Mouse (Mus musculus): ENCODE measurements around the gene Fgf2.

Gene Fgf2

DNA sequence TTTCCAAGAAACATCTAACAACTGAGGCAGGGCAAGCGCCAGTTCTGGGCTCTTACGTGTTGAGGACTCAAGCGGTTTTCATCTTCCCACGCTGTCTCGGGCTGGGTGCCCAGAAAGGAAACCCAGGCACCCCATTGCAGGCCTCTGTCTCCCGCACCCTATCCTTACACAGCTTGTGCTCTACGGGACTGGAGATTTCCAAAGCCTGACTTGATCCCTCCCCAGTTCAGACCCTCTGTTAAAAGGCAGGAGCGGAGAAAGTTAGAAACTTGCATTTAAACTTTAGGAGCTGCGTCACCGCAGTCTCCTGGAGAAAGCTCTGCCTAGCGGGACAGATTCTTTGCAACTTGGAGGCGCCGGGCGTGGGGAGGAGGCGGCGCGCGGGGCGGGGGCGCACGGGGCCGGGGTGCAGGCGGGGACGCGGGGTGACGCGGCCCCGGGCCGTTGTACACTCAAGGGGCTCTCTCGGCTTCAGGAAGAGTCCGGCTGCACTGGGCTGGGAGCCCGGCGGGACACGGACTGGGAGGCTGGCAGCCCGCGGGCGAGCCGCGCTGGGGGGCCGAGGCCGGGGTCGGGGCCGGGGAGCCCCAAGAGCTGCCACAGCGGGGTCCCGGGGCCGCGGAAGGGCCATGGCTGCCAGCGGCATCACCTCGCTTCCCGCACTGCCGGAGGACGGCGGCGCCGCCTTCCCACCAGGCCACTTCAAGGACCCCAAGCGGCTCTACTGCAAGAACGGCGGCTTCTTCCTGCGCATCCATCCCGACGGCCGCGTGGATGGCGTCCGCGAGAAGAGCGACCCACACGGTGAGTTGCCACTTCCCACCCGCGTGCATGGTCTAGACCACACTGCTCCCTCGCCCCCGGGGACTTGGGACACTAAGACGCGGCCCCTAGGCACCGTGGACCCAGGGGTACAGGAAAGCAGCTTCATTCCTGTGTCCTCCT, at the start of gene Fgf2:
TSS of gene Fgf2 (plus strand) at position 126 of the 945 bp plus-strand sequence.
- DNase-seq (ENCODE audit: low spot score in 2 of 2): no peak

DNA sequence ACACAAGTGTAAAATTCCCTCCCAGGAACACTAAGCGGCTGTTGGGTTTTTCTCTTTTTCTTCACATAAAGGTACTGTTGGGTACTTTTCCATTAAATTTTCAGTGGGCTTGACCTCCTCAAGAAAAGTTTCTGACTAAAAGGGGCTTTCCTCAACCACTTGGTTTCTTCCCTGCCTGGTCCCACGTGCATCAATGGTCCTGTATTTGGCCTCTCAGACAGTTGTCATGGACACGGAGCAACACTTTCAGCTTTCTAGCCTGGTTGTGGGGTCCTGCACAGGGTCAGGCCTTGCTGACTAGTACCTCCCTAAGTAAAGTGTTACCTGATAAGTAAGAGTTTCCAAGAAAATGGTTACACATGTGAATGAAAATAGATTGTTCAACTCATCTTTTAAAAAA, 48.7 kb upstream of the Fgf2 start:
- DNase-seq (ENCODE audit: low spot score in 2 of 2): no peak

DNA sequence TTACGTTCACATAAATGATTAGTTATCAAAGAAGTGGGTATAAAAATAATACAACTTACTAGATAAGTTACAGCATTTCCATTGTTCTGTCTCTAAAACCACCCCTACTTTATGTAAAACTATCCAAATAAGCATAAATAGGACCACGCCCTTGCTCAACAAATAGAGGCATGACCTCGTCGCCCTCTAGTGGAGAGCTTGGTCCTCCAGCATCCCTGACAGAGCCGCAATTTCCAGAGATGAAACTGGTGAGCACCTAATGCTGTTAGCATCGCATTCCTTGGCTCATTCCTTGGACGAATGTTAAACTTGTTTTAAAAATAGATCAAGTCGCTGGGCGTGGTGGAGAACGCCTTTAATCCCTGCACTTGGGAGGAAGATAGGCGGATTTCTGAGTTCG, 45.5 kb upstream of the Fgf2 start:
- peak; percentile 57 to 78 for DNase-seq (ENCODE audit: low spot score in 2 of 2)

DNA sequence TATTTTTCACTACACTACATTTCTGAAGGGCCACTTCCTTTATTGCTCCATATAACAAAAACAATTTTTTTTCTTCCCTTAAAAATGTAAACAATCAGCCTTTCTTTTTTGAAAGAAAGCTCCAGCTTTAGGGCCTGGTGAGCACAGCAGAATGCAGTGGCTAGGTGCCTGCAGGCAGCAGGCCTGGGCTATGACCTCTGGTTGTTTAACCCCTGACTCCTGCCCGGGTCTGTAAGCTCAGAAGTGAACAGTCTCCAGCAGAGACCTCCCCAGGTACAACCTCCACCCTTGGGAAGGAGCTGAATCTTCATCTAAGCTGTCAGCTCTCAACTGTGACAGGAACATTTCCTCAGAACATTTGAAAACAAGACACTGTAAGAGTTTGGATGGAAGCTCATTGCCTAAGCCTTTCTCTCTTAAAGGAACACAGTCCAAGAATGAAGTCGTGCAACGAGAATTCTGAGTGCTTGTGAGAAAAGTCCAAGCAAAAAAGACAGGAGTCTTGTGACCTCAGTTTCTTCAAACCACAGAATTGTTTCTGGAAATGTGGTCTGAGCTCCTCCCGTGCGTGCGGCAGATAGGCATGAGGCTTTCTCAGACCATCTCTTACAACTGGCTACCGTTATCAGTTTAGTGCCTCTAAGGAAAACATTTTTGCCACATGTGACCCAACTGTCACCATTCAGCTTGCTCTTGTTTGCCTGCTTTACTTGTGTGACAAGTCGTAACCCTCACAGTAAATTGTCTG, 44.6 kb upstream of the Fgf2 start:
- DNase-seq (ENCODE audit: low spot score in 2 of 2): no peak

DNA sequence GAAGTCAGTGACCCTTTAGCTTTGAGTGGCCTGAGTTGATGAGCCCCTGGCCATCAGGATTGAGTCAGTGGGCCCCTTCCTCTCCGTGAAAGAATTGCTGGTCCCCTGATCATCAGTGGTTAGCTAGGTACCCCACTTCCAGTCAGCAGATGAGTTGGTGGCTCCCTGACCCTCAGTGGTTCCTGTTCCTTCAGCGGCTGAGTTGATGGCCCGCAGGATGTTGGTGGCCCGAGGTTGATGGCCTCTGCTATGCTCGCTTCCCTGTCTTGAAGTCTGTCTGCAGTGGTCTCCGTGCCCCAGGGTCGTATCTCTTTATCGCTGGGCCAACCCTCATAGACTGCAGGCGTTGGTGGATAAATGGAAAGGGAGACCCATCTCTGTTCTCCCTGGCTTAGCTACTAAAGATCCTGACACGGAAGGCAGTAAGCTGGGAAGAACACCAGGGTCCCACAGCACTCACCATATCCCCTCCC, 36.2 kb upstream of the Fgf2 start:
- DNase-seq (ENCODE audit: low spot score in 2 of 2): peak; percentile 15 to 65

DNA sequence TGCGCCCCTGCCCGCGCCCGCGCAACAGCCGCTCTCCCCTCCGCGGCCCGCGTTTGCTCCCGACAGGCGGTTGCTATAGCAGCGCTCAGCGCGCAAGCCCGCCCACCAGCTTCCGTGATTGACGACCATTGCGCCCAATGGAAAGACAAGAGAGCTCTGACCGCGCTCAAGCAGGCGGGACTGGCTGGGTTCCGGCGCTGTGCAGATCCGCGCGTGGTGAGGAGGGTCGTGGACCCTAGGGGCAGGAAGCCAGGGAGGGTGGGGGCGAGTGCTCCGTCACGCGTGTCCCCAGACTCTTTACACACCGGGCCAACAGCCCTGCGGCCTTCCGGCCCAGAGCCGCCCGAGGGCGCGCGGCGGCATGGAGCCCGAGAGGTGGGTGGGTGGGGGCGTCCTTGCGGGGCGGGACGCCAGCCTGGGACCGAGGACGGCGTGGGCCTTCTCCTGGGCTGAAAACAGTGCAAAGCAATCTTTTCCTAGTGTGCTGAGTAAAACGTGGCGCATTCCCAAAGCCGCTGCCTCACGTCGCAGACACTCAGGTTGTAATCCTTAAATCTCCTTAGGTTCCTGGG, 35.7 kb upstream of the Fgf2 start, which contains the start of the genes Bbs12 and Cetn4:
TSS of gene Bbs12 (plus strand) at position 185 of the 572 bp plus-strand sequence.
TSS of gene Cetn4 (minus strand) at position 339 of the 572 bp plus-strand sequence.
- DNase-seq (ENCODE audit: low spot score in 2 of 2): peak; percentile 96 to 99

DNA sequence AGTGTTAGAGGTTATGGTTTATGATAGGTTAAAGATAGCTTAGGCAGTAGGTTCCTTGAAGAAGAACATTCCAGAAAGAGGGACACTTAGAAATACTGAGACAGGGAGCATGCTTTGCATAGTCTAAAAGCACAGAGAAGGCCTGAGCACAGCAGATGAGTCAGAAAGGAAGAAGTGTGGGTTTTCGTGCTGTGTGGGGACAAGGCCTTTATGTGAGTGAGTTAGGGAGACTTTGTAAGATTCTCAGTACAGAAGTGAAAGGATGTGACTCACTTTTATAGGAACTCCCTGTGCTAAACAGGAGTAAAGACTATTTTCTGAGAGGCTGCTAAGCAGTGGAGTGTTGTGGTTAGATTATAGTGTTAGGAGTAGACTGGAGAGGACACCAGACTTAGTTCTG, 34.8 kb upstream of the Fgf2 start:
- no peak for DNase-seq (ENCODE audit: low spot score in 2 of 2)

DNA sequence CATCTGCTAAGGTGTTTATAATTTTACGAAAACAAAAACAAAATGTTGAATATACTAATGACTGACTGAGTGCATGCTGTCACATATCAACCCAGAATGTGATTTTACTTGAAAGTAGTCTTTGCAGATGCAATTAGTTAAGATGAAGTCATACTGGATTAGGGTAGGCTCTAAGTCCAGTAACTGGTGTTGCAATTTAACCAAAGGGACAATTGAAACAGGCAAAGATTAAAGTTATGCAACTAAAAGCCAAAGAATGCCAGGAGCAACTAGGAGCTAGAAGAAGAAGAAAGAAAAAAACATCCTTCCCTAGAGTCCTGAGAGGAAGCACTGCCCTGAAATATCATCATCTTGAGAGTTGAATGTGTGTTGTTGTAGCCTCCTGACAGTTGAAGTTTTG, 31.9 kb upstream of the Fgf2 start:
- DNase-seq (ENCODE audit: low spot score in 2 of 2): no peak

DNA sequence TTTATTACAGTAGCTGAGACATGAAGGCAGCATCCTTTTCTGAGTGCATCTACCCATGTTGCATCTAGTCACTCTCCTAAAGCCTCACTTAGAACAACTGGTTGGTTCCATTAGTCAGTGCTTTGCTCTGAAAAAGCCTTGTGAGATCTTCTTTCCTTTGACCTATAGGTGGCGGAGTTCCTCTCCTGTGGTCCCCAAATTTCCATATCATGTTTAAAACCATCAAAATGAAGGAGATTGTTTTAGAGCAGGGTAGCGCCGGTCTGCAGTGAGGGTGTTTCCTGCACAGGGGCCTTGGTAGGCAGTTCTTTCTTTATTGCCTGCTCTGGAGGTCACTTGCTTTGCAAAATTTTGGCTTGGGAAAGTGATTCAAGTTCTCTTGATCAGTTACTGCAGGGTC, 23.8 kb upstream of the Fgf2 start:
- DNase-seq (ENCODE audit: low spot score in 2 of 2): no peak

DNA sequence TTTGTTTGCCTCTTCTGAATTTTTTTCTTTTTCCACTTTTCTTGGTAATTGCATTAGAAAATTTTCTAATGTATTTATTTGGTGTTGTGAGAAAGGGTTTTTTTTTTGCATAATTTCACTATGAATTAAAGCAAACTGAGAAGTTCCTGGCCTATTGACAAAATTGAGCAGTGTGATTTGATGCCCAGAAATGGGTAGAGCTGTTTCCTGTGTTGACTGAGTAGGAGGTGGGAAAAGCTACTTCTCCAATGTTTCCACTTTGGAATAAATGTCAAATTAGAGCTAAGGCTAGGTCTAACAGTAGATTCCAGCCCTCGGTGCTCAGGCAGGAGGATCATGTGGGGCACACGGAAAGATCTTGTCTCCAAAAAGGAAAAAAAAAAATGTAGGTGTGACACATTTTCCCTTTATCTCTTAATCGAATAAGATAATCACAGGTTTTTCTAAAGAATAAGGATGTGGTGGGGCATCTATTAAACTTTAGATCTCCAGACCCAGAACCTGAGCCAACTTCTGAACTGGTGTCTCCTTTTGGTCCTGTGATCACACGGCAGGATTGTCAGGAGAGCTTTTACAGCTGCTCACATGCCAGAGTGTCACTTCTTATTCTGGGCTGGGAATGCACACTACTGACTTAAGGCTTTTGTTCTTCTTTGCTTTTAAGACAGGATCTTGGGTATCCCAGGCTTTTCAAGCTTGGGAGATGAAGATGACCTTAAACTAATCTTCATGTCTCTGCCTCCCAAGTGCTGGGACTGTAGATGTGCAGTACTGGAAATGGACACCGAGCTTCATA, 22.6 kb upstream of the Fgf2 start:
- DNase-seq (ENCODE audit: low spot score in 2 of 2): no peak

DNA sequence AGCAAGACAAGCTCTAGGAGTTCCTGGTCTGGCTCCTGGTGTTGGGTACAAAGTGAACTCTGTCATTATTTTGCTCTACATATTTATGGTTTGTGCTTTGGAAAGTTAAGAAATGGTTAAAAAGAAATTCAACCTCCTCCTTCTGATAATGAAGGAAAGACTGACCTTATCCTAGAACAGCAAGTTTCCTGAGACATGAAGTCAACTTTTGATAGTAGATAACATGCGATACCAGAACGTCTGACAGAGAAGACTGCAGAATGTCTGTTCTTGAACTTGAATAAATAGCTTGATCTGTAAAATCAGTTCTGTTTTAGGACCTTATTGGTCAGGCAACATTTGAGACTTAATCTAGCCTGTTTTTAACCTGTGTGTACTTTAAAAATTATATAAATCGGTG, 21.5 kb upstream of the Fgf2 start:
- no peak for DNase-seq (ENCODE audit: low spot score in 2 of 2)

DNA sequence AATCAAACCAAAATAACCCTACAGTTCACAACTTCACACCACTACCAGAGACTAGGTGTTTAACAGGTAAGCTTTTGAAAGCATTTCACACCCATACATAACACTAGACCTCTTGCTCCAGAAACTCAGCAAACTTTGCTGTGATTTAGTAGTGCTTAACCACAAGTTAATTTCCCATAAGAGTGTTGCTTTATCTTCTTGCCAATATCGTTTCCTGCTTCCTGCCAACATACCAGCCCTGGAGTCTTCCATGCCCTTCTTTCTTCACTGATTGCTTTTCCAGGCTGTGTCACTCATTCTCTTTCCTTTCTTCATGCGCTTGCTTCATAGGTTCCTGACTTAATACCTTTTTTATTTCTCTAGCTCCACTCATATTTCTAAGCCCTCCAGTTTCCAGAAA, 19.7 kb upstream of the Fgf2 start:
- no peak for DNase-seq (ENCODE audit: low spot score in 2 of 2)

DNA sequence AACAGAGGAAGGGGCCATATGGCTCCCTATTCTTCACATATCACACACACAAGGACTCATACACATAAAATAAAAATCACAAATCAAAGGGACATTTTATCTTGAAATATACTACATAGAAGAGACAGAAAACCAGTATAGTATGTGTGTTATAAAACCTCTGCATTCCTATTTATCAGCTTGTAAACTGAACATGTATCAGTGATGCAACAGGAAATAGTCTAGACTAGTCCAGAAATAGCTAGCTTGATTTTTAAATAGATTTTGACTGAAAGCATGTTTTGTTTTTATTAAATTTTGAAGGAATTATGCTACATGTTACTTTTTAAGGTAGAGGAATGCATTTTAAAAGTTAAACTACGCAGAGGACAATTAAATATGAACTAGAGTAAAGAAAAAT, 18.2 kb upstream of the Fgf2 start:
- no peak for DNase-seq (ENCODE audit: low spot score in 2 of 2)

DNA sequence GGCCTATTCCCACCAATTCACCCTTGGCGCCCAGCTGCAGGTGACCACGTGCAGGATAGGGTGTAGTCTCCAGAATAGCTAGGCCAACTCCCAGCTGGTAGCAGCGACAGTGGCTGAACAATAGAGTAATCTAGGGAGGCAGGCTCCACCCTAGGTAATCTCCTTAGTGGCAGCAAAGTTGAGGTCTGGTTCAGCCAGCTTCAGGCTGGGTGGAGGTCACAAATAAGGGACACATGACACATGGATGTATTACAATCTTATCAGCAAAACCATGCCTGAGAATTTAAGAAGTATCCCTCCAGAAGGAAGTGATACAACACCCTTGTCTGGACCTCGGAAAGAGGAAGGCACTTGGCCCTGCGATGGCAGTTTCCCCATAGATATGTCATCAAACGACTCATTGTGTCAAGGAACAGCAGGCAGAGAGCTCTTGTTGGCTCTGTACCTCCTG, 16.1 kb upstream of the Fgf2 start:
- peak in 1 of 2 experiments; percentile 30 for DNase-seq (ENCODE audit: low spot score in 2 of 2)

DNA sequence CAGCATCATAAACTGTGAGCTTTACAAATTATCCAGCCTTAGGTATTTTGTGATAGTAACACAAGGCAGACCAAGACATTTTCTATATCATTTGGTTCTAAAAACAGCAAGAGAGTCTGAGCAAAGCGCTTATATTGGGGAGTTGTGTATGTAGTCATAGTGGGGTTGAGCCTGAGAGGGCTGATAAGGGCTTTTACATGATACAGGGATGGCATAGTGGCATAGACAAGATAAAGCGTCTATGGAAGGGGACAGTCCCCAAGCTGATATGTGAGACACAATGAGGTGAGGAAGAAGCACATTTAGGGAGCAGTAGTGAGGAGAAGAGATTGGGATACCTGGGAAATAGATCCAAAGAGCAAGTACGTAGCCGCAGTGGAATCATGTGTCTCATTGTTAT, 14.1 kb upstream of the Fgf2 start:
- no peak for DNase-seq (ENCODE audit: low spot score in 2 of 2)

DNA sequence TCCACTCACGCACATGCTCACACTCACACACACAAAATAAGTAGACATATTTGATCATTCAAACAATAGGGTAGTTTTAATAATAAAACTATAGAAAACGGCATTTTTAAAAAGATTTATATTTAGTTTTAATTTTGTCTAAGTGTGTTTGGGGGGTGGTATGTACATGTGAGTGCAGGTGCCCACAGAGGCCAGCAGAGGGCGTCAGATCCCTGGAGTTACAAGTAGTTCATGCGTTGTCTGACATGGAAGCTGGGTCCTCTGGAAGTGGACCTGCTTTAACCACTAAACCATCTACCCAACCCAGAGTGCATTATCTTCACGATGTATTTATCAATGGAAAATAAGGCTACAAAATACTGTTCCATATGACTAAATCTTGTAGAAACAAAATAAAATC, 7.0 kb upstream of the Fgf2 start:
- no peak for DNase-seq (ENCODE audit: low spot score in 2 of 2)

DNA sequence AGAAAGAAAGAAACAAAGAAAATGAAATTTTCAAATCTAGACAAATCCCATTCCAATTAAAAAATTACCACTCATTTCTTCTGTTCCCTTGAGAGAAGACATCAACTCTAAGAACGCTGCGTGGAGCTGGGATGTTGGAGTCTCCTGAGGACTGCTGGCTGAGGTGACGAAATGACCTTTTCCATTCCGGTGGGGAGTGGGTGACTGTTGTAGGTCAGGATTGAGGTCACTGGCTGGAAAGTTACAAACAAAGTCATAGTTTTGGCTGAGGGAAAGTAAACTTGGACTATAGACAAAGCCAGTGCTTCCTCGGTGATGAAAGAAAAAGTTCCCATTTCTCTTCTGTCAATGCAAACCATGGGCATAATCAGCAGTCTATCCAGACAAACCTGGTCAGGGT, 5.3 kb upstream of the Fgf2 start:
- no peak for DNase-seq (ENCODE audit: low spot score in 2 of 2)

DNA sequence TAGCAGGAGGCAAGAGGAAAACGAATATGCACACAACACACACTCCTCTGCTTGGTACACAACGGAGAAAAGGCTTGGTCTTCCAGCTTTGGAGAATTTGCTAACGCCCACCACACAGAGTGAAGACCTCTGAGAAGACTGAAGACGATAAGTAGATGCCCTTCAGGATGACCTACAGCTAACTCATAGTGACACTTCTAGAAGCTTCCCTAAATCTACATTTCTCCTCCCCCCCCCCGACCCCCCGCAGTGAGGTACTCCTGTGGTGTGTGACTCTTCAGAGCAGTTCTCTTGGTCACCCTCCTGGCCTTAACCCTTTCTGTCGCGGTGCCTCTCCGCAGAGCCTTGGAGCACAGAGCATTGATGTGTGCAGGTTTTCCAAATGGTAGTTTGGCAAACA, 475 bp upstream of the Fgf2 start:
- no peak for DNase-seq (ENCODE audit: low spot score in 2 of 2)

DNA sequence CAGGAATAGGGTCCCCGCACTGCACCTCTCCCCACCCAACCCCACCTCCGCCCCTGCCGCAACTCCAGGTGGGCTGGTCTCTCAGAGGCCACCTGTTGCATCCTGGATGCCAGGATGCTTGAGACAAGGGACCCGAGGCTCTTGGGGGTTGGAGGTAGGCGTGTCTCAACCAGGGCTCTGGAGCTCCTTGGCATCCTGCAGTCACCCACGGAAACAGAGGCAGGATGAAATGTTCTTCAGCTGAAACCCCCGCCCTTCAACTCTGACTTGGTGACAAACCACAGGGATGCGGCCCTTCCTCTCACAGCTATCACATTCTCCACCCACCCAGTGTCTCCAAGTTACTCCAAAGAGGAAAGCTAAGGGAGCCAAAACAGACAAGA, 1.0 kb downstream of the Fgf2 start:
- DNase-seq (ENCODE audit: low spot score in 2 of 2): no peak

DNA sequence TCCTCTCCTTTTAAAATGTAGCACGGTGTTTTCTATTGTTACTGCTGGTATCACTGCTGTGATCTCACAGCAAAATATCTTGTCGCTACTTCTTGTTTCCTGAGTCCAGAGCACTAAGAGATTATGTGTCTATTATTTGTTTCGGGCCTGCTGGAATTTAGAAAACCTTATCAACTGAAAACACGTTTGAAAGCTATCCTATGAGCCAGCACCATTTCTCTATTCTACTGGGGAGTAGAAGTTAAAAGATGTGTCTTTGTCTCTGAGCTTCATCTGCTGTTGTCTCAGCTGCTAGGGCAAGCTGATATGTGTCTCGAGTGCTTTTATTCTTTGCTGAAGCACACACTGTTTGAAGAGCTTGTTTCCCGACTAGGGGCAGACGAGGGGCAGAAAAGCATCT, 2.2 kb downstream of the Fgf2 start:
- DNase-seq (ENCODE audit: low spot score in 2 of 2): no peak

DNA sequence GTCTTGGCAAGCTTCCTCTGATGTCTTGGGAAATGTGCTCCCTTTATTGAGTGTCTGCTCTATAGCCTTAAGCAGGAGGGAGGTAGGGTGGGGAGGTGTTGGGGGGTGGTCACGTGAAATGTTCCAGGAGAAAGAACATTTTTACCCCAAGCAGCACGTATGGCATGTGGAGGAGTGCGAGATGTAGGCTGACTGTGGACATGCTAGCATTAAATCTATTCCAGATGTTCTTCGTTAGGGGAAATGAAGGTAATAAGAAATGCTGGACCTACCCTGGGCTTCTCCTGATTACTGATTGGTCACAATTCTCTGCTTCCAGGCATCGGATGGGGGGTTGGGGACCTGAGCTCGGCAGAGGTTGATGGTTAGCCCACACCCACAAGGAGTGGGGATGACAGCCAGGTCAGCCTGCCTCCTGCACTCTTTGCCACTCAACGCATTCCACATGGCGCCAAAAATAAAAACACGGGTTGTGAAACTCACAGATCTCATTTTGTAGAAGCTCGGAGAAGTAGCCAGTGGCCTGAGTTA, 5.9 kb downstream of the Fgf2 start:
- no peak for DNase-seq (ENCODE audit: low spot score in 2 of 2)
